Mouse (Mus musculus): ENCODE measurements at regions not wholly inside any gene's neighbourhood (a gene's known extent, or its start where the extent isn't known, plus 50 kb on each side); places are given as distances from the start of the nearest gene placed in this dataset.
A peak's percentile ranks its signal among the peaks of the same experiment; 100 is the strongest.

DNA sequence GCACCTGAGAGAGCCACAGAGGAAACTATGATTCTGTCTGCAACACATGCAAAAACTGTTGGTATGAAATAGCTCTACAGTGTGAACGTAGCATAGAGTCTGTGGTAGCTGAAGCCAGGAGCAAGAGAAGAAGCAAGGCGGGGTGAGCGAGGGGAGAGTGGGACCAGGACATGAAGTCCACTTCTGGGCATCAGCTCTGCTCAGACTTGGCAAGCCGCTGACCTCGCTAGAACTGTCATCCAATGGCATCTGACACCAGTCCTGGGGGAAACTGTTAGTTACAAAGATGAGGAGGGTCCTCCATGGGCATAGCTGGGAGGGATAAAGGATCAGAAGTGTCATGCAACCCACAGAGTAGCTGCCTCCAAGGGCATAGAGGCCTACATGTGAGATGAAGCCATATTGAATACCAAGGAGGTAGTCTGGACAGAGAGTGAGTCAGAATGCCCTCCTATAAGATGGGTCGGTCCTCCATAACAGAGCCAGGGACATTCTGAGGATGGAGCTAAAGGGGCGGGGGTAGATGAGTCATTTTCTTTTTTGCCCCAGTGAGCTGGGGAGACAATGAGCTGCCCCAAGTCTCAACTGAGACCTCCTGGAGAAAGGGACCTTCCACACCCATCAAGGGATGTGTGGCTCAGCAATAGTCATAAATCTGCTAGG, 102.0 kb downstream of the 1810010D01Rik start:
- DNase-seq (ENCODE audit: low spot score): no peak

DNA sequence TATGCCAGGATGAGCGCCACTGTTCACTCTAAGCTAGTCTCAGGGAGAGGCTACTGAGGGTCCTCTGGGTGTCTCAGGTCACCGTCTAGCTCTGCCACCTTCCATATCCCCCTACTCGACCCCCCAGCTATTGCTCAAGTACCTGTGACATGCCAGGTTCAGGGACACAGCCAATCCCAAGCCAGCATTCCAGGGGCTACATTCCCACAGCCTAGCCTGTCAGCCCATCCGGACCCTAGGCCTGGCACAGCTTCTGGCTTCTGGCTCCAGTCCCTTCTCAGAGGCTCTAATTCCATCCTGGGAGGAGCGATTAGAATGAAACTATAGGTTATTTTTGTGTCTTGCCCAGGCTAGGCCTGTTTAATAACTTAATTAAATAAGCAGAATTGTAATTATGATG, 105.2 kb downstream of the 1810010D01Rik start:
- DNase-seq (ENCODE audit: low spot score): no peak

DNA sequence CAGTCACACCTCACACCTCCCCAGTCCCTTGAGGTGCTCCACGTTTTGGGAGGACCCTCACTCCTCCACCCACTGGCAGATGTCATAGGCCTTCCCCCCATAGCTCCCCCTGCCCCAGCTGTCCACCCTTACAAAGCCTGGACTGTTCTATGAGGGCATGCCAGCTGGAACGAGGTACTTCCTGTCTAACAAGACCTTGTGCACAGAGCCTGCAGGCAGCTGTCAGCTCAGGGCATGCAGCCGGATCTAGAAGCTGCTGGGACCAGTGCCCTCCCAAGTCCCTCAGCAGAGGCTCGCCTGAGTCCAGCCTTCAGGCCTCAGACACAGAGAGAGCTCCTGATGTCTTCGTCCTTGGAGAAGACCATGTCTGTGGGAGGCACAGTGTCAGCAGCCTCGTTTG, 105.7 kb downstream of the 1810010D01Rik start:
- peak; percentile 52 for DNase-seq (ENCODE audit: low spot score)

DNA sequence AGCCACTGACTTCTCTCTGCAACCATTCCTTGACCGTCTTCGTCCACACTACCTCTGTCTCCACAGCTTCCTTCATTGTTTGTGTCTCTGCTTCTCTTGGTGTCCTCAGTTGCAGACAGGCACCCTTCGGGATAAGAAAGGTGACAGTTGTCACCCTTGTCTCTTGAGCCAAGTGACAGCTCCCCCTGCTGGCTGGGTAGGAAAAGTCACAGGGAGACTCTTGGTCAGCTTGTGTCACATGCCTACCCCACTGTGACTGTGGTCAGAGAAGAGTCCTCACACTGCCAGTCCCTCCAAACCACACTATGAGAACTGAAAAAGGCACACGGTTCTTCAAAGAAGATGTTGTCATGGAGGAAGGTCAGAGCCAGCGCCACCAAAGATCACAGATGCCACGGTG, 109.6 kb downstream of the 1810010D01Rik start:
- no peak for DNase-seq (ENCODE audit: low spot score)

DNA sequence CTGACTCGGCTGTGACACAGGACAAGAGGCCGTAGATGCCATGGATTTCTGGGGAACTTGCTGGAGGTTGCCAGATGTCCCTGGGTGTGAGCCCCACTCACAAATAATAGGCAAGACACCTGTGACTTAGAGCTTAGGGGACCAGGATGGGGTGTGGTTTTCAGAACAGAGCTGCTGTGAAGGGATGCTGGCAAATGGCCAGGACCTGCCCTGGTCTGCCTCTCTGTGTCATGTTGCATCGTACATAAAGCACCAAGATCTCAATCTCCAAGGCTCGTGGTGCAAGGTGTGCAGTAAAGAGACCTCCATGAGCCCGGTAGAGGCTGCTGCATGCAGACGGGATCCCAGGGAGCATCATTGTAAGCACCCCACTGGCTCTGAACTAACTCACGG, 113.8 kb downstream of the 1810010D01Rik start:
- no peak for DNase-seq (ENCODE audit: low spot score)

DNA sequence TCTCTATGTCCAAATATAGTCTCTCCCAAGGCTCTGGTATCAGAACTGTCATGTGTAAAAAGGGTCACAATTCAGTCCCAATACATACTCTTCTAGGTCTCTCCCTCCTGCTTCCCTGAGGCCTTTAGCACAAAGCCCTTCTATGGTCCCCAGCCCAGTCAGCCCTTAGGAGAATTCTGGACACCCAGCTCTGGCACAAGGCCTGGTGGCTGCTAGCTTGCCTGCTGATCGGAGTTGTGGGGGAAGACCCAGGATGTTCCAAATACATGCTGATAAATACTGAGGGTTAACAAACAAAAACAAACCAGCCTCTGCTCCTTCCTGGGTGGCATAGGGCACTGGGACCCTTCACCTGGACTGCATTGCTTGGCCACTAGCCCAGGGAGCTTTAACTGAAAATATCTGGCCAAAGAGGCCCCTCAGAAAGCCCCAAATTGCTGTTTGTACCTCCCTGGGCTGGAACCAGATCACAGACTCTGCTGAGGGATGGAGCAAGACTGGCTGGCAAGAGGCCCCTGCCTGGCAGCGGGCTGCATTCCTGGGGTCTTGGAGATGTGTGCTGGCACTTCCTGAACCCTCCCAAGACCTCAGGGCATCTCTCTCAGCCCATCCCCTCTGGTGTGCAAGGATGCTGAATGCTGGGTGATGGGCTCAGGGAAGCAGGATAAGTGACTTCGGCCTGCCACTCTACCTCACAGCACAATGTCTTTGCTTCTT, 114.3 kb downstream of the 1810010D01Rik start:
- DNase-seq (ENCODE audit: low spot score): no peak

DNA sequence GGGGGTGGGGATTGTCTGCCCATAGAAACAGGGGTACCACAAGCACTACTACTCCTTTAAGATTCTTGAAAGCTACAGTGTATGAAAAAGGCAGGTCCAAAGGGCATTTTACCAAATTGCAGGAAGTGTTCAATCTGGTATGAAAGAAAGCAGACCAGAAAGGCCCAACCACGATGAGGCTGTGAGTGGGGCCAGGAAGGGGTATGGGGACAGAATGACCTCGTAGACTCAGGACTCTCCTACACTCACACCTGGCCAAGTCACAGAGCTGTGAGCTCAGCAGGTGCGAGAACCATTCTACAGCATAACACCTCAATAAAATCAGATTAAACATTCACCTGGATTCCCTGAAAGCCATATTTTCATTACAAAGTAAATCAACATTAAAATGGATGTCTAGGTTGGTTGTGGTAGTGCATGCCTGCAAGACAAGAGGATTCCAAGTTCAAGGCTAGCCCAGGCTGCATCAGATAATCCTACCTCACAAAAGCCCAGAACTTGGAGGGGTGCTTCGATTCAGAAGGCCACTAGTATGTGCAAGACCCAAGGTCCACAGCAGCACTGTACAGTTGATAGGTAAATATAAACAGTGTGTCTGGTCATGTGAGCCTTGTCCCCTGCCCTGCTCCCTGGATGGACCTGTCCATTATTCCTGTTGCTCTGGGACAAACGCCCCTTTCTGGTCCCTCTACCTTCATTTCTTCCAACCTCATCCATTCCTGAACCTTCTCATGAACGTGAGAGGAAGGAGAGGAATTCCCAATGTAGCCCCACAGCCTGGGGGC, 115.3 kb downstream of the 1810010D01Rik start:
- DNase-seq (ENCODE audit: low spot score): no peak

DNA sequence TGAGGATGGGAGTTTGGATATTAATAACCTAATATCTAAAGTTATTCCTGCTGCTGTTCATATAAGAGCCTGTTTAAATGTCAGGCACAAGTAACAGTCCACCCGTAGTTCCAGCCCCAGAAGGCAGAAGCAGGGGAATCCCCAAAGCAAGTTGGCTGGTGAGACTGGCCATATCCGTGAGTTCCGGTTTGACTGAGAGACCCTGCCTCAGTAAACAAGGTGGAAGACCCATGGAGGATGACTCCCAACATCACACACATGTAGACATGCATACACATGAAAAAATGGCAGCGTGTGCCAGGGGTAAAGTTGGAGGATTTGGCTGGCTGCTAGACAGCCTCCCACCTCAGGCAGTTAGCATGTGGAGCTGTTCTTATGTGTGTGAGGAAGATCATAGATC, 117.1 kb downstream of the 1810010D01Rik start:
- no peak for DNase-seq (ENCODE audit: low spot score)

DNA sequence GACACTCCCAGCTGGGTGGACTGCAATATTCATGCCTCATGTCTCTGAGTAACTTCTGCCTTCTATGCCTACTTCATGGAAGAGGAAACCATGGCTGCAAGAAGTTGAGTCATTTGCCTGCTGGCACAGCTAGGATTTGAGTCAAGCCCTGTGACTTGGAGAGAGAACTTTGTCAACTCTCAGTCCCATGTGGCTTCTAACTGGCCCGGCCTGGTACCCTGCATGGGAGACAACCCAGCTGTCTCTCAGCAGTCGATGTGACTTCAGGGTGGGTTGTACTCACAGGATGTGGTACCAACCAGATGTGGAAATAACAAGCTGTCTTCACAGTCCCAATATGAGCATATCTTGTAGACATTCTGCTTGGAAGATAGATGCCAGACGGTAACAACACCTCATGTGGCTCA, 118.6 kb downstream of the 1810010D01Rik start:
- no peak for DNase-seq (ENCODE audit: low spot score)

DNA sequence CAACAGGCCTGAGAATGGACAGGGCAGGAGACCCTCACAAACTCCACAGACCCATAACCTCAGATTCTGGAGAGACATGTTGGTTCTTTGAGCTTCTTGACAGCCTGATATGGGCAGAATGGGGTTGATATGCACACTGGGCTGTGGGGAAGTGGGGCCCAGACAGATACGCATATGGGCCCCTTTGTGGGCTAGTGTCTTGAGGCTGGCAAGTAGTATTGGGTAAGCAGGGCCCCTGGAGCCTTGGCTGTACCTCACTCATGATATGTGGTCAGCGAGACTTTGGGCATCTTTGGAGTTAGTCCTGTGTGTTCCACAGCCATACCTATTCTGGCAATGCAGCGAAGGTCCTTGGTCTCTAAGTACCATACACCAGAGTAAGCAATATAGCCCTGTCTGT, 119.3 kb downstream of the 1810010D01Rik start:
- DNase-seq (ENCODE audit: low spot score): no peak

DNA sequence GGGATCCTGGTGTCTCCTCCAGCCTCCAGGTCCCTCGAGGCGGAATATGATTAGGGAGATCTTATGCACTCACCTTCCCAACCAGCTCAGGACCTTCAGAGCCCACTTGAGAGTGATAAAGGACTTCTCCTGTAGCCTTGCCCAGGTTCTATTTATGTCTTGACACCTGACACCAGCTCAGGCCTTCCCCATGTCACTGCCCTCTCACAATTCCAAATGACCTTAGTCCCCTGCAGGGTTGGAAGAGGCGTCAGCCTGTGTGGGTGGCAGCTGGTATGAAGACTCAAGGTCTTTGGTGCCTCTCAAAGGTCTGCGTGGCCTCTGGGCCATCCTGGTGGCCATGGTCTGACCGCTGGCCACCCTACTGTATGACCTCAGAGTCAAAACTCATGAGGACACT, 120.1 kb downstream of the 1810010D01Rik start:
- DNase-seq (ENCODE audit: low spot score): no peak

DNA sequence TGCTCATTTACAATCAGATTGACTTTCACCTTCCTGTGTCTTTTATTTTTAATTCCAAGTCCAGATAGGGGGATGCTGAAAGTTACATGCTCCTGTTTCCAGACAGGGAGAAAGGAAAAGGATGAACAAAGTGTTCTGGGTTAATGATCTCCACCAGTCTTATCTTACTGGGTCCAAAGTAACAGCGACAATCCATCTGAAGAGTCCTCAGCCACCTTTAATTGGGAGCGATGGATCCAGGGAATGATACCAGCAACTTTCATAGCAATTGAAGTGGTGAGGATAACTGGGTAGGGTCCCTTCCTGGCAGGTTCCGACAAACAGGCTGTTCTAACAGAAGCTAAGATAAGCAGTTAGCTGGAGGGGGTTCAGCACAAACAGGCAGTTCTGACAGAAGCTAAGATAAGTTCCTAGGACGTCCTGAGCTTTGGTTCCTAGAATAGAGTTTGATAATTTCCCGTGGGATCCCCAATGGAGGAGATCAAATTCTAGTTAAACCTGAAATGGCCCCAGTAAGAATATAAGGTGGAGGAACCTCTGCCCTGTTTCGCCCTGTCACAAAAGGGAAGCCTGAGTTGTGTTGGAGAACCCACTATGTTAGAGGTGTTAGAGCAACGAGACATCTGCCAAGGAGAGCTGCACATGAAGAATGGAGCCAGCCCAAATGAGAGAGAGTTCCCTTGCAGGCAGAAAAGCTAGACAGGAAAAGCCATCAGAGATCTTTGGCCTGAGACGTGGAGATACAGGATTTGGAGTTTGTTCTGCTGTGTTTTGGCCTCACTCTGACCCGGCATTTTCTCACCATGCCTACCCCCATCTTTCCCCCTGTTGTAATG, 124.8 kb downstream of the 1810010D01Rik start:
- no peak for DNase-seq (ENCODE audit: low spot score)

DNA sequence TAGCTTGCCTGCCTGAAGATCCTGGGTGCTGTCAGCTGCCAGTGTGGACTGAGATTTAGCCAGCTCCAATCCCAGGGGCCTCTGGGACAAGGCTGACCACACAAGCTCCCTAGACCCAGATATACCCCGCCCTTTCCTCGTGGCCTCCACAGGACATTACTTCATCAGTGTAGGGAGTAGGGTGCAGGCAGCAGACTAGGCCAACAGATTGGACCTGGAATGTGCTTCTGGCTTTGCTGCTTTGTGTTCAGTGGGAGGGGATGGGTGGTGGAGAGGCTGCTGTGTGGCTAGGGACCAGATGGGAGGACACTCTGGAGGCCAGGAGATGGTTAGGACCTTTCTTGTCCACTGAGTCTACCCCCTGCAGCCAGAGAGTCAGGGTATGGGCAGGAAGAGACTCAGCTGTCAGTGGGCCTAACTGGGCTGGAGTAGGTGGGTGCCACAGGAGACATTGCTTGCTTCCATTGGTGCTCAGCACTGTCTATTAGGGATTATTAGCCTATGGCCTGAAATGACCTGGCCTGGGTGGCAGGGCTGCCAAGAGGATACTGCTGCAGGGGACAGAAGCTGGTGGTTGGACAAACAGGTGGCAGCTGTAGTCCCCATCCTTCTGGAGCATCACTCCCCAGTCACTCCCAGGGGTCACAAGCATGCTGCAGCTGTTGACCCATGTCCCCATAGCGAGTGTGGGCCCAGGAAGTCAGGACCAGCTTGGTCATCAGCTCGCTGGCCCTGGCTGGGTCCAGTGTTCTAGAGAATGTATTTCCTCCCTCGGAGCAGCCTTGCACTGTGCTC, 132.5 kb upstream of the Ccnd1 start:
- DNase-seq (ENCODE audit: low spot score): no peak

DNA sequence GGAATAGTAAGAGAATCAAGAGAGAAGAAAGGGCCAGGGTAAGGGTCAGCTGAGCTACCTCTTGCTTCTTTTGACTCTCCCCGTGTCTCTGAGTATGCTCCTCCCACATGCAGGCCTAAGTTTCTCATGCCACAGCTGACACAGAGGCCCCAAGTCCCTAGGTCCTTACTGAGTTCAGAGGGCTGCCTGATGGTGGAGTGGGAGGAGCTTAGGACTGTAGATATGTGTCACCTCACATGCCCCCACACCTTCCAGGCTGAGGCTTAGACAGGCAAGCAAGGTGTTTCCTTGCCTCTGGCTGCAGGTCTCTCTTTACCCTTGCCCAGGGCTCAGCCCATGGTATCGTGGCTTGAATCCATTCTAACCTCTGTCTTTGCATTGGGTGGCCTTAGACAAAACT, 131.8 kb upstream of the Ccnd1 start:
- DNase-seq (ENCODE audit: low spot score): no peak

DNA sequence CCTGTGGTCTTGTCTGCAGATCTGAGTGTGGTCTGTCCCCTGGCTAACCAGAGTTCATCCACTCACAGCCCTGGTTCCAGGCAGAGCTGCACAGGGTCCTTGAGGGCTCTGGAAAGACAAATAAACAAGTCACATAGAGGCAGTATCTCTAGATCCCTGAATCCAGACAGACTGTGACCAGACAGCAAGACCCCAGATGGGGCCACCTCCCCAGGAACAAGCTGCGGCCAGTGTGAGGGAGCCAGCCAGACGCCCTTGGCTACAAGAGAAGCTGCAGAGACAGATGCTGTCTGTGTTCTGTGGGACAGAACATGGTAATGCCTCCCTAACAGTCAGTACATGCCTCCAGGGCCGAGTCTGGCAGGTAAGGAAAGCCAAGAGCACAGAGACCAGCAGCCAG, 127.6 kb upstream of the Ccnd1 start:
- DNase-seq (ENCODE audit: low spot score): no peak

DNA sequence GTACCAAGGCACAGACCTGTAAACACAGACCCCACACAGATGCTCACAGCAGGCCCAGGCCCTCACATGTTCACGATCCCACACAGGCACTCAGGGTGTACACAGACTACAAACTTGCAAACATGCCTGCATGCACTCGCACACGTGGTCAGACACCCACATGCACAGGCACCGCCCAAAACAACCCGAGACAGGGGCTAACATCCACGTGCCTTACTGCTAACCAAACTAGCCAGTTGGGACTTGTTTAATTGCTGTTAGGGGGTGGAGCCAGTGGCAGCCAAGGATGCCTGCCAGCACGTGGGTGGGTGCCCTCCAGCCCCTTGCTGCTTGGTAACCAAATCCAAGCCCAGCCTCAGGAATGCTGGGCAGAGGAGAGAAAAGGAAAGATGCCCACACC, 116.6 kb upstream of the Ccnd1 start:
- no peak for DNase-seq (ENCODE audit: low spot score)

DNA sequence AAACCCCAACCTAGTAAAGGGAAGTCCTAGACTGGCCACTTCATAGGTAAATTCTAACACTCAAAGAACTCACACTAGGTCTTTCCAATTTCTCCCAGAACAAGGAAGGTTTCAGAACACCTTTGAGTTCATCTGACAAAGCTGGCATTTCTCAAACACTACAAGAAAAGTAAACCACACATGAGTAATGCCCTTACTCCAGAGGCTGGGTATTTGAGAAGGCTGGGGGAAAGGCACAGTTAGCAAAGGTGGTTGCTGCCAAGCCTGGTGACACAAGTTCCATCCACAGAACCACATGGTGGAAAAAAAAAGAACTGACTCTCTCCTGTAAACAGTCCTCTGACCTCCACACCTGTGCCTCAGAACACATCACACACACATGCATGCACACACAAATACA, 111.9 kb upstream of the Ccnd1 start:
- DNase-seq (ENCODE audit: low spot score): no peak

DNA sequence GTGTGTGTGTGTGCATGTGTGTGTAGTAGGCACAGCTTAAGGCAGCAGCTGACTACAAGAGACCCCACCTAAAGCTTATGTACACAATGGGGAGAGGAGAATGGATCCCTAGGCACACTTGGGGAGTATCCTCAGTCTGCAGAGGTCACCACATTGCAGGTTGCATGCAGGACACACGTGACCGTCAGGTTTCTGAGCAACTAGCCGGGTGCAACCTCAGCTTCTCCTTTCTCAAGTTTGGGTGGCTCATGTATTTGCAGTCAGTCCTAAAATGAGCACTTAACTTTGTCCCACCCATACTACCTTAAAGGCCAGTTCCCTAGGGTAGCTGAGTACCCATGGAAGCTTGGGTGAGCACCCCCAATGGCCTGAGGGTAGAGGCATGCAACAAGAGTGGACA, 111.0 kb upstream of the Ccnd1 start:
- no peak for DNase-seq (ENCODE audit: low spot score)

DNA sequence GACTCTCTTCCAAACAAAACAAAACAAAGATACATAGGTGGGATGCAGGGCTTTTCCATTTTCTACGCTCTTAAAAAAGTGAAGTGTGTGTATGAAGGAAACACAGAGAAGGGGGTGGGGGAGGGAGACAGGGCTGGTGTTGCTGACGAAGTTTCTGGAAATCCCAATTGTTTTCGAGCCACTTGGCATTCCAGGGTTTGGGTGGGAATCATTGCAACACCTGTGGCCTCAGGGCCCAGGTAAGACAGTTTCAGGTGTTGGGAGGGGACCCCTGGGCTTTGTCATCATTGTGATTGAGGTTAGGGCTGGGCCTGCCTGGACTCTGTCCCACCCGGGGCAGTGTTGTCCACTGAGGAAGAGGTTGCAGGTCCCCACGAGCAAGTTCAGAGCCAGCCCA, 108.8 kb upstream of the Ccnd1 start:
- no peak for DNase-seq (ENCODE audit: low spot score)

DNA sequence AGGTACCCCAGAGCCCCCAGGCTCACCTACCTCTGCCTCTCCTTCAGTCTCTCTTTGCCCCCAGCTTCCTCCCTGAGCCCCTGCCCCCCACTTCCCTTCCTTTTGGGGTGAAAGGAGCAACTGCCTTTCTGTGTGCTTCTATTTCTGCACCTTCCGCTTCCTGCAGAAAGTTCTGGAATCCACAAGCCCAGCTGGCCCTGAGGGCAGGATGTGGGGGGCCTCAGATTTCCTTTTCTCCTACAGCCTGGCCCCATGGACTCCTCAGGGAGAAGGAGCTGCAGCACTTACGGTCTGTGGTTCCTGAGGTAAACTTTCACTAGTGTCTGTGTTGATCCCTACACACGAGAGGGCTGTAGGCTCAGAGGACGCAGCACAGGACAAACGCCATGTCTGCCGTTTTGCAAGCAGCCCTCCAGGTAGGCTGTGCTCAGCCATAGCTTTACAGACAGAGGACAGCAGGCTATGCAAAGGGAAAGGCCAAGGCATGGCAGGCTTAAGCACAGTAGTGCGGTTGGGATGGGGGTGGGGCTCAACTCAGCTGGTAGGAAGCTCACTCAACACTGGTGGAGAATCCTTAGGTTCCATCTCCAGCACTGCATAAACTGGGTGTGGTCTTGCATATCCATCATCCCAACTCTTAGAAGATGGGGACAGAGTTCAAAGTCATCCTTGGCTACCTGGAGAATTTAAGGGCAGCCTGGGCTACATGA, 108.2 kb upstream of the Ccnd1 start:
- DNase-seq (ENCODE audit: low spot score): no peak

DNA sequence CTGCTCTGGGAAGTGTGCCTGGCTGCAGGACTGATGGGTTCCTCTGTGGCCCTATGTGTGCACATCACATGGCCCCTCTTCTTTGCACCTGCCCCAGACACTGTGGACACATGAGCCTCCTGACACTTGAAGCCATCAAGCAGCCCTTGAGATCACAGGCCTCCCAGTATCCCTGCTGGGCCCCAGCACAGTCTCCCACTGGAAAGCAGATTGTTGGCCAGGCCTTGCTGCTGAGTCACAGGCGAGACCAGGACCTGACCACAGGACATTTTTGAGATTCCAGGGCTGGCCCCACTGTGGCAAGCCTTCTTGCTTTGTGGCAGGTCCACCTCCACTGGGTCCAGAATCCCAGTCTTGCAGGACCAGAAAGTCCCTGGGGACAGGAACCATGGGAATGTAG, 105.5 kb upstream of the Ccnd1 start:
- DNase-seq (ENCODE audit: low spot score): no peak
